Mouse (Mus musculus): ENCODE data around the gene Sv2a. TPM values are rescaled to one million over a fixed set of nuclear protein-coding genes. Genes with fewer than 3 reads are reported as not detected.

Sv2a gene
- polyA plus RNA-seq (2017; shearing (Covaris generic)), result 3.7 TPM

DNA sequence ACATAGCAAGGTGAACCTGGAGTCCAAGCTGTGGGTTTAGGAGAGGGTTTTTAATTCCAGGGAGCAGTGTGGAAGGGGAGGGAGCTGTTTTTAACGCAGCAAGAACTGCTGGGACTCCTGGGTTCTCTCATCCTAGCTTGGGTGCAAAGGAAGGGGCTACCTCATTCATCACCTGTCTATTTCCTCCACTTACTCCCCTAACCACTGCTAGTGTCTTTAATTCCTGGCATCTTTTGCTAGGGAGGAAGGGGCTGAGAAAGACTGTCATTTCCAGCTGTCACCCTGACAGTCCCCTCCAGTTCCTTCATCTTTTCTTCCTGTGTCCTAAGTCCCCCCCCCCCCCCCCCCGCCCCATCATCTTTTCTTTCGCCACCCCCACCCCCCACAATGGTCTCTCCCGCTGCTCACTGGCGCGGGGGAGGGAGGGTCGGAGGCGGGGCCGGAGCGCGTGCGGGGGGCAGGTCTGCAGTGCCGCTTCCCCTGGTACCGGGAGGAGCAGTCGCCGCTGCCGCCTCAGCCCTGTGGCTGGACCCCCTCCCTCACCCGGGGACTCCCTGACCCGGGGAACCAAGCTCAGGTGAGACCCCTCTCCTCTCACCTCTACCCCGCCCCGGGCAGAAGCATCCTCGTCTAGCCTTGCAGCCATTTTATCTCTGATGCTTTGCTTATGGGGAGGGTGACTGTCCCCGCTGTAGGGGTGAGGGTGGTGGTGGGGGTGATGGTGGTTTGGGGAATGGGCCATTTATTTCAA lies at the start of gene Sv2a:
TSS of gene Sv2a (plus strand) at position 425 of the 751 bp plus-strand sequence.

DNA sequence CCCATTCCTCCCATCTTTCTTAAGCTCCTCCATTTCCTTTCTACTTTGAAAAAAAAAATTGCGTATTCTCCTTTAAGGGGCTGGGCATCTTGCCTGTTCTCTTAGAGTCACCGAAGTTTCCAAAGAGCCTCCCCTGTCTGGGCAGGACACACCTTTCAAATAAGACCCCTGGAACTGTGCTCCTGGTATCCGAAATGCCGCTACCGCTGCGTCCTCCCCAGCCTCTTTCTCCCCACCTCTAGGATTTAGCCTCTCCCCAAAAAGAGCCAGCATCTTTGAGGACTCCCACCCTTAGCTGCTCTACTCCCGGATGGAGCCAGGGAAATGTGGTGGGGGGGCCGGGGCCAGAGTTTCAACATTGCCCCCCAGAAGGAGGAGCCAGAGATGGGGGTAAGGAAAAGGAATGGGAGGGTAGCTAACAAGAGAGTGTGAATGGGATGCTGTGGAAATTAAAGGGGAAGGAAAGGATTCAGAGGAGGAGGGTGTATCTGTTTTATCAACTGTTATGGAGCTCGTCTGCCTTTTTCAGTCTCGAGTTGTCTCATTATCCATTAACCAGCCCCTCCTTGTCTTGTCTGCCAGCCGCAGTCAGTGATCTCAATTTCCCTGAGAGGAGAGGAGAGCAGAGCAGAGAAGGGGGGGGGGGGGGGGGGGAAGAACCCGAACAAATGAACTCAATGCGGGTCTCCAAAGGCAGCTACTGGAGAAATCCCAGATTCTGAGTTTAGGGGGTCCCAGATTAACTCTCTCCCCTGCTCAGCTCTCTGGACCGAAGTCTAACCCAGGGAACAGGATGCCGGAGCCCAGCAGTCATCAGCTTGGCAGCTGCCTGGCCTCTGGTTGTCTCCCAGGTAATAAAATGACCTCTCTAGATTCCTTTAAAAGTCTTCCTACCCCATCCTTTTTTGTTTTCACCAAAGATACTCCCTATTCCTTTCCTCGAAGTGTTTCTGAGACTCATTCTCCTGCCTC lies 18.8 kb upstream of the Sv2a start, which contains the start of gene Mtmr11:
TSS of gene Mtmr11 (plus strand) at position 136 of the 972 bp plus-strand sequence.

DNA sequence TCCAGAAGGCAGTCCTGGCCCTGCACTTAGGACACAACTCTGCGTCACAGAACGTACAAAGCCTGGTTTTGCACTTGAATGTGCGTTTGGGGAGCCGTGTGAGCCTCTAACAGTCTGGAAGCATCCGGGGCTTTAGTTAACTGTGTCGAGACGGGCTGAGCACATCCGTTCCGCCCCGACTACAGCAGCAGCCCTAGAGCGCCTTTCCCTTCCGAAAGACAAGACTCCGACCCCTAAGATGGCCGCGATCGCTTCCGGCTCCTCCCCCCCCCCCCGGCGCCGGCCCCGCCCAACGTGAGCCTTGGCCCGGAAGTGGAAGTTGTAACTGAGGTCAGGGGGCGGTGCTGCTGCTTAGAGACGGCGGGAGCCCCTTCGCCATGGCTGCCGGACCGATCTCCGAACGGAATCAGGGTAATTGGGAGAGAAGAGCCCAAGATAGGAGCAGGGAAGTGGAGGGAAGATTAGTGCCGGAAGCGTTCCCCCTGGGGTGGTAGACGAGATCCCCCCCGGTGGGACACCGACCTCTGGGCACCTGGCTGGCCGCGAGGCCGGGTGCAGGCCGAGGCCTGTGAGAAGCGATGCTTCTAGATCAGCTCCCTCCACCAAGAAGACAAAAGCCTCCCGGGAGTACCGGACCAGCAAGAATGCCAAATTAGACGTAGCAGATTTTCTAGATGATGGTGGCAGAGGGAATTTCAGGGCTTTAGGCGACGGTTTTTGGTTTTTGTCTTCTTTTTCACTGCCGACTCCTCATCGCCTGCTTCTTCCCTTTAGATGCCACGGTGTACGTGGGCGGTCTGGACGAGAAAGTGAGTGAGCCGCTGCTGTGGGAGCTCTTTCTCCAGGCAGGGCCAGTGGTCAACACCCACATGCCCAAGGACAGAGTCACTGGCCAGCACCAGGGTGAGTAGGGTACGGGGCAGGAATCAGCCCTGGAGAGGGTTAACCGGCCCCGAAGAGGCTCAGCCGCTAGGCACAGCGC lies 8.5 kb upstream of the Sv2a start, which contains the start of gene Sf3b4:
TSS of gene Sf3b4 (plus strand) at position 136 of the 982 bp plus-strand sequence.

GRCm38 (mm10) chr3:96219661-96220130 lies 38.7 kb downstream of the Sv2a start, which contains the start of the genes Bola1 and Hist2h2ab:
TSS of gene Bola1 (minus strand) at chr3:96219709.
TSS of gene Hist2h2ab (plus strand) at chr3:96219865.

GRCm38 (mm10) chr3:96220765-96221639 lies 40.1 kb downstream of the Sv2a start, which contains the start of the genes Hist2h2ac and Hist2h2be:
TSS of gene Hist2h2ac (minus strand) at chr3:96220880.
TSS of gene Hist2h2be (plus strand) at chr3:96221119.

GRCm38 (mm10) chr3:96238954-96239793 lies 58.2 kb downstream of the Sv2a start, which contains the start of gene Hist2h3c2:
TSS of gene Hist2h3c2 (minus strand) at chr3:96239127.

DNA sequence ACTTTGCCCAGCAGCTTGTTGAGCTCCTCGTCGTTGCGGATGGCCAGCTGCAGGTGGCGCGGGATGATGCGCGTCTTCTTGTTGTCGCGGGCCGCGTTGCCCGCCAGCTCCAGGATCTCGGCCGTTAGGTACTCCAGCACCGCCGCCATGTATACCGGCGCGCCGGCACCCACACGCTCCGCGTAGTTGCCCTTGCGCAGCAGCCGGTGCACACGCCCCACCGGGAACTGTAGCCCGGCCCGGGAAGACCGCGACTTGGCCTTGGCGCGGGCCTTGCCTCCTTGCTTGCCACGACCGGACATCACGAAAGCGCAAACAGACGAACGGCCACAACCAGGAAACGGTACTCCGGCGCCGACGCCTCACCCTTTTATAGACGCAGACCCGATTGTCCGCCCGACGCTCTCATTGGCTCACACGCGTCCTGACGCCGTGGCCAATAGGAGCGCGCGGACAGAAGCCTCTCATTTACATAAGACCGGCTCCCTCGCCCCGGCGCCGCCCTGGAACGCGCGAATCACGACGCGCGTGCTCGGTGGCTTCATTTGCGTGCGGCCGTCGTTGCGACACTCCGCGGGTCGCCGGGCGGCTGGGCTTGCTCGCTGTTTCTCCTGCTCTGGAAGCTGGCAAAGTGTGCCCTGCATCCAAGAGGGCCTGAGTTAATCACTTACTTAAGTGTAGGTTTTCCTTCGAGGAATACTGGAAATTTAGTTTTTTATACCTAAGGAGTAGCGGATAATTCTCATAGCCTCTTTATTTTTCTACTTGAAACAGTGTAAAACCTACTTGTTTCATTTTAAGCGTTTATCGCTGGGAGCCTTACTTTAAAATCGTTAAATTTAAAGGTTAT lies 59.2 kb downstream of the Sv2a start, which contains the start of gene Hist2h2aa2:
TSS of gene Hist2h2aa2 (minus strand) at position 328 of the 850 bp plus-strand sequence.

Other genes with a start within 250 kb of the Sv2a start
- 4.0 TPM for gene Plekho1, start 185.2 kb upstream of the Sv2a start, polyA plus RNA-seq (2017; shearing (Covaris generic))
- 15.4 TPM for gene Vps45, start 122.7 kb upstream of the Sv2a start, polyA plus RNA-seq (2017; shearing (Covaris generic))
- 14.3 TPM for gene Otud7b, start 76.6 kb upstream of the Sv2a start, polyA plus RNA-seq (2017; shearing (Covaris generic))
- gene Mtmr11, start 19.1 kb upstream of the Sv2a start, polyA plus RNA-seq (2017; shearing (Covaris generic)), result 0.44 TPM
- 153 TPM for gene Sf3b4, start 8.8 kb upstream of the Sv2a start, polyA plus RNA-seq (2017; shearing (Covaris generic))
- gene Bola1, start 38.6 kb downstream of the Sv2a start, polyA plus RNA-seq (2017; shearing (Covaris generic)), result 16.8 TPM
- 4.5 TPM for gene Hist2h2ab, start 38.7 kb downstream of the Sv2a start, polyA plus RNA-seq (2017; shearing (Covaris generic))
- 10.4 TPM for gene Hist2h2ac, start 39.7 kb downstream of the Sv2a start, polyA plus RNA-seq (2017; shearing (Covaris generic))
- gene Hist2h2be, start 40.0 kb downstream of the Sv2a start, polyA plus RNA-seq (2017; shearing (Covaris generic)), result 3.5 TPM
- gene Hist2h3c2, start 58.0 kb downstream of the Sv2a start, polyA plus RNA-seq (2017; shearing (Covaris generic)), result not detected
- 70.3 TPM for gene Hist2h2aa2, start 59.1 kb downstream of the Sv2a start, polyA plus RNA-seq (2017; shearing (Covaris generic))
- gene Hist2h2aa1, start 64.3 kb downstream of the Sv2a start, polyA plus RNA-seq (2017; shearing (Covaris generic)), result 7.7 TPM
- not detected for gene Hist2h3c1, start 65.5 kb downstream of the Sv2a start, polyA plus RNA-seq (2017; shearing (Covaris generic))
- 4.9 TPM for gene Hist2h4, start 82.2 kb downstream of the Sv2a start, polyA plus RNA-seq (2017; shearing (Covaris generic))
- 7.5 TPM for gene Hist2h3b, start 87.5 kb downstream of the Sv2a start, polyA plus RNA-seq (2017; shearing (Covaris generic))
- gene Hist2h2bb, start 88.6 kb downstream of the Sv2a start, polyA plus RNA-seq (2017; shearing (Covaris generic)), result 11.2 TPM
- gene Fcgr1, start 112.8 kb downstream of the Sv2a start, polyA plus RNA-seq (2017; shearing (Covaris generic)), result not detected

Measured in naive thymus-derived CD4-positive, alpha-beta T cell, adult 5 months (primary cell).